Mouse (Mus musculus): ENCODE data around the gene Itgb4.

DNA sequence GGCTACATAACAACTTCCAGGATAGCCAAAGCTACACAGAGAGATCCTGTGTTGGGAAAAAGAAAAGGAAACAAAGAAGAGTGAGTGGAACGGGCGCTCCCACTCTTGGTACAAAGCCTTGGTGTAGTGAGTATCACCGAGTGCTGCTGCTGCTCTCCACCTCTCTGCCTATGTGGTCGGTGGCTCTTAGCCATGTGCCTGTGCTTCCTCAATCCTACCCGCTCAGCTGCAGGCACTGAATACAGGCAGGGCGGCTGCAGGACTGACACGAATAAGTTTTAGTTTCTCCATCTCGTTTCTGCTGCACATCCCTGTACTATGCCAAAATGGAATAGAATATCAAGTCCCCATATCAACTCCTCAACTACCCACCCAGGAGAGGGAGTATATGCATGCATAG, 45.5 kb upstream of the Itgb4 start:
- TF ChIP-seq CTCF (IDR thresholded peaks at IDR 0.05; ENCODE audit: control insufficient read depth, insufficient read depth, insufficient replicate concordance, low read depth, low read length): no peak
- TF ChIP-seq POLR2A (IDR thresholded peaks at IDR 0.05; ENCODE audit: control insufficient read depth, low read depth, low read length): no peak
